Mouse (Mus musculus) ES-E14 (cell line): Measurements from ENCODE around the gene Otulin.

Experiments used
- CHD2 ChIP-seq: IDR thresholded peaks from 2 replicates; pipeline ENCODE4 v1.6.1; 2014; ENCODE audit warnings: mild to moderate bottlenecking, low read depth, low read length, inconsistent platforms
- HCFC1 ChIP-seq: IDR thresholded peaks from 2 replicates; pipeline ENCODE4 v1.6.1; 2012; ENCODE audit warnings: low read length, inconsistent platforms, borderline replicate concordance; ENCODE audit not compliant: insufficient read depth
- MAFK ChIP-seq: IDR thresholded peaks from 2 replicates; pipeline ENCODE4 v1.6.1; 2014; ENCODE audit warnings: mild to moderate bottlenecking, low read depth, low read length, inconsistent platforms; ENCODE audit not compliant: insufficient read depth
- ZC3H11A ChIP-seq: IDR thresholded peaks from 2 replicates; pipeline ENCODE4 v1.6.1; 2012; ENCODE audit warnings: low read depth, mild to moderate bottlenecking, inconsistent platforms, low read length, borderline replicate concordance
- ZNF384 ChIP-seq: IDR thresholded peaks from 2 replicates; pipeline ENCODE4 v1.6.1; 2012; ENCODE audit warnings: low read depth, low read length, inconsistent platforms

DNA sequence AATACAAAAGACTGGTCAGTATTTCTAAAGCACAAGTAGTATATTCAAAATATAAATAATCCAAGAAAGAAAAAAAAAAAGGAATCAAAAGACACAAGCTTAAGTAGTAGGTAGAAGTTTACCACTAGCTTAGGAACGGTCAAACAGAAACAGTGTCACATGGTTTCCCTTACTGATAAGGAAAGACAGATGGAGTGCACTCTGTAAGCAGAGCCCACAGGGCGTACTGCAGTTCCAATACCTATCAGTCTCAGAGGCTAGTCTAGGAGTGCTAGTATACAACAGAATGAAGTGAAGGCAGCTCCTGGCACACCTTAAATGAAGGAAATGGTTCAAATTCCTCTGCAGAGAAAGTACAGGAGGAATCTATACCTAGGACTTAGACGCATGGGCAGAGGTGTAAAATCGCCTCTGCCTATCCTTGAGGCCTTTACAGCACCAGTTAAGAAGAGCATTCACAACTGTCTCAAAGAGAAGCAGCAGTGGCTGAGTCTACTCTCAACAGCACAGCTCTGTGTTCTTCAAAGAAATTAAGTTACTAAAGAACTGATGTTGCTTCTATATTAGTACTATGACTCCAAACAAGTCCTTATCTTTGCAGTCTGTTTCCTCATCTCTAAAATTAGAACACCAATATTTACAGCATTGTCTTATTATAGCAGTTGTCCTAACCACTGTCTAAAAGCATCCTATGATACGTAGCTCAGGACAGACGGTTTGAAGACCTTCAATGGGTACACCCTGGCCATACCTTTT is 11.5 kb downstream of the Otulin start:
- TF ChIP-seq CHD2: no peak
- TF ChIP-seq ZNF384: no peak
- no peak for TF ChIP-seq HCFC1
- no peak for TF ChIP-seq ZC3H11A
- TF ChIP-seq MAFK: no peak
